Mouse (Mus musculus): ENCODE measurements around the gene Pla2g4d. TPM values are rescaled to one million over a fixed set of nuclear protein-coding genes. Genes with fewer than 3 reads are reported as not detected.

Pla2g4d gene
- polyA plus RNA-seq, 1 experiment from 2014 or later = 0.05 TPM

DNA sequence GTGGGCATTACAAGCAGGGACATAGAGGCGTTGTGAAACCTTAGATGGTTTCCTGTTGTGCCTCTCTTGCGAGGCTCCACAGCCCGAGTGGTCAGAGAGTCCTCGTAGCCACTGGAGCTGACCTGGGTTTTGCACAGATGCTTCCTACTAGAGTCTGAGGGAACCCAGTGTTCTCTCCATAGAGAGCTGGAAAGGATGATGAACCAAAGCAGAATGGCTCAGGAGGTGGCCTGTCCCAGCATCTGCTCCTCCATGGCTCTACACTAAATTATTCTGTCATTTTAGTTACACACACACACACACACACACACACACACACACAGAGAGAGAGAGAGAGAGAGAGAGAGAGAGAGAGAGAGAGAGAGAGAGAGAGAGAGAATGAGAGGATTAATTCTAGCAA lies 3.4 kb downstream of the Pla2g4d start:
- no peaks in the 10 kb centered on the region for H3K36me3 ChIP-seq
- H3K4me2 ChIP-seq = no peak overlapping the region
- WGBS = 54% methylated on average over 4 of the region's 4 CpGs
- no peak overlapping the region for H3K4me3 ChIP-seq (replicated peaks)
- ATAC-seq (replicated peaks; ENCODE audit: low FRiP score) = no peak
- no peaks in the 10 kb centered on the region for H3K9me3 ChIP-seq (replicated peaks)
- H3K27ac ChIP-seq = no peak overlapping the region
- H3K4me1 ChIP-seq = no peaks in the 10 kb centered on the region
- H3K9ac ChIP-seq = no peak overlapping the region
- H3K27me3 ChIP-seq = no peaks in the 10 kb centered on the region

DNA sequence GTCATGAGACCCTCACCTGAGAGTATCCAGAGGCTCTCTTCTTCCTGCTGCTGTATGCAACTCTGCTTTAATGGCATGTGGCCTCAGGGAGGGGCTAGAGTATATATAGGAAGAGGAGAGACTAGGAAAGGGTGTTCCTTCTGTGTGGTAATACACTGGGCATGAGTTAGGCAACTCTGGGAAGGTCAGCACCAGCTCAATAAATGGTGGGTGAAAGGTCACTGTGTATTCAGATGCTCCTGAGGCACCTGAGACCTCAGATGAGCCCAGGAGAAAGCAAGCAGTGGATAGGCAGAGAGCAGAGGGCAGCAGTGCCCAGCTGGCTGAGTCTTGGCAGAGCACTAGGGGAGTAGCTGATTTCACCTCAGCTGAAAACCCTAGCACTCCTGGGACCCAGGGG lies 4.3 kb downstream of the Pla2g4d start:
- Histone ChIP-seq H3K4me1 (no peaks in the 10 kb centered on the region), H3K4me3 (replicated peaks) (no peak overlapping the region), H3K27me3 (no peaks in the 10 kb centered on the region), H3K36me3 (no peaks in the 10 kb centered on the region), H3K9me3 (replicated peaks) (no peaks in the 10 kb centered on the region), H3K27ac (no peak overlapping the region), H3K4me2 (no peak overlapping the region), H3K9ac (no peak overlapping the region)
- no peak for ATAC-seq (replicated peaks; ENCODE audit: low FRiP score)

GRCm38 (mm10) chr2:120284094-120284493 lies 4.9 kb downstream of the Pla2g4d start:
- Histone ChIP-seq H3K4me3 (replicated peaks) (no peak overlapping the region), H3K9me3 (replicated peaks) (no peaks in the 10 kb centered on the region), H3K36me3 (no peaks in the 10 kb centered on the region), H3K4me2 (no peak overlapping the region), H3K27ac (no peak overlapping the region), H3K9ac (no peak overlapping the region), H3K4me1 (no peaks in the 10 kb centered on the region), H3K27me3 (no peaks in the 10 kb centered on the region)
- 84% methylated on average over 5 of the region's 5 CpGs for WGBS
- ATAC-seq (replicated peaks; ENCODE audit: low FRiP score) = no peak

GRCm38 (mm10) chr2:120283550-120283949 lies 5.4 kb downstream of the Pla2g4d start:
- ATAC-seq (replicated peaks; ENCODE audit: low FRiP score) = no peak
- 28% methylated on average over 6 of the region's 6 CpGs for WGBS
- H3K9ac ChIP-seq = no peak overlapping the region

DNA sequence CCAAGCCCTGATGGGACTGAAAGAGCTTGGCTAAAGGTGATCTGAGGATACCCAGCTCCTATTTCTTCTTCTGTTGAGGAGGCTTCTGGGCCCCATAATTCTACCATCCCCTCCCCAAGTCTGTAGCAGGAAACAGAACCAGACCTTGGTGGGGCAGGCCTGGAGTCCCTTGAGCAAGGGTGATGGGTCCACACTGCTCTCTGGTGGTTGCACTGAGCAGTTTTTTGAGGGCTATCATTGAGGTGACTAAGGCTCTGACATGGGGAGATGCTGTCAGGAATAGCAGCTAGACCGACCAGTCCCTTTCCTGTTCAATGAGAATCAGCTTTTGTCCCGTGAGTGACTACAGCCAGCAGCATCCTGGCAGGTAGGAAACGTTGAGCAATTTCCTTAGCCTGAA lies 7.8 kb downstream of the Pla2g4d start:
- H3K9ac ChIP-seq = no peak overlapping the region
- H3K4me2 ChIP-seq = no peak overlapping the region
- H3K4me1 ChIP-seq = no peaks in the 10 kb centered on the region
- no peaks in the 10 kb centered on the region for H3K36me3 ChIP-seq
- no peak overlapping the region for H3K4me3 ChIP-seq (replicated peaks)
- no peaks in the 10 kb centered on the region for H3K27me3 ChIP-seq
- WGBS = 52% methylated on average over 3 of the region's 3 CpGs
- no peak for ATAC-seq (replicated peaks; ENCODE audit: low FRiP score)
- H3K9me3 ChIP-seq (replicated peaks) = no peaks in the 10 kb centered on the region
- H3K27ac ChIP-seq = no peak overlapping the region

More at GRCm38 (mm10) chr2:120283550-120283949, 5.4 kb downstream of the Pla2g4d start:
- Histone ChIP-seq H3K4me3 (replicated peaks) (no peak overlapping the region), H3K4me2 (no peak overlapping the region), H3K4me1 (no peaks in the 10 kb centered on the region), H3K27ac (no peak overlapping the region), H3K36me3 (no peaks in the 10 kb centered on the region), H3K27me3 (no peaks in the 10 kb centered on the region), H3K9me3 (replicated peaks) (no peaks in the 10 kb centered on the region)

DNA sequence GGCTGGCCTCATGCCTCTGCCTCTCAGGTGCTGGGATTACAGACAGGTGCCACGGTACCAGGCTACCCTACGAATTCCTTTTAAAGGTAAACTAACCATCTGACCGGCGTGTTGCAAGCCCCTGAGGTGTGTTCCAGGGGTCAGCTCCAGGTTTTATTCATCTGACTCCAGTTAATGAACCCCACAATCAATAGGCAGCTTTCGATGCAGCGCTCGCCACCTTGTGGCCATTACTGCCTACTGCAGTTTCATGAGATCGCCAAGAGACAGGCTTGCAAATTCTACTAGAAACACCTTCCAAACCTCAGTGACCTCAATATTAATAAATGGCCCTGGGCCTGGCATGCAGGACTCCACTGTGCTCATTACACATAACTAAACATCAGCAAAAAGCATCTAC lies 9.0 kb downstream of the Pla2g4d start:
- Histone ChIP-seq H3K4me2 (no peak overlapping the region), H3K4me1 (no peaks in the 10 kb centered on the region), H3K27ac (no peak overlapping the region), H3K27me3 (no peaks in the 10 kb centered on the region), H3K9me3 (replicated peaks) (no peaks in the 10 kb centered on the region), H3K4me3 (replicated peaks) (no peak overlapping the region), H3K36me3 (no peaks in the 10 kb centered on the region), H3K9ac (no peak overlapping the region)
- 12% methylated on average over 8 of the region's 8 CpGs for WGBS
- no peak for ATAC-seq (replicated peaks; ENCODE audit: low FRiP score)

- Histone ChIP-seq H3K4me2 (no peak overlapping the region), H3K36me3 (no peaks in the 10 kb centered on the region), H3K27ac (no peak overlapping the region), H3K4me3 (replicated peaks) (no peak overlapping the region), H3K27me3 (no peaks in the 10 kb centered on the region), H3K4me1 (no peaks in the 10 kb centered on the region), H3K9ac (no peak overlapping the region), H3K9me3 (replicated peaks) (no peaks in the 10 kb centered on the region)
- ATAC-seq (replicated peaks; ENCODE audit: low FRiP score) = no peak
- 77% methylated on average over 4 of the region's 4 CpGs for WGBS
These were observed 12.0 kb downstream of the Pla2g4d start for GRCm38 (mm10) chr2:120276951-120277350.

GRCm38 (mm10) chr2:120268635-120269034 lies 20.4 kb downstream of the Pla2g4d start:
- ATAC-seq (replicated peaks; ENCODE audit: low FRiP score) = peak; percentile 76; the same call in 1 of the 2 replicates

DNA sequence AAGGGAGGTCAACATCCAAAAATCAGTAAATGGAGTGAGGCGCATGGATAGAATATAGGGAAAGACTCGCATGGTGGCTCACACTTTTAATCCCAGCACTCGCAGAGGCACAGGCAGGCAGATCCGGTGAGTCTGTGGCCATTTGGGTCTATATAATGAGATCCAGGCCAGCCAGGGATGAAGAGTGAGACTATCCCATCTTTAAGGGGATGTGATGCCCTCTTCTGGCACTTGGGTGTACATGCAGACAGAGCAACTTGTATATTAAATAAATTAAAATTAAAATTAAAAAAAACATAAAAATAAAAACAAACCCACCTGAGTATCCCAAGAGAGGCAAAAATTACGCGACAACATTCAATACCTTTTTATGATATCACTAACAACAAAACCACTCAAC lies 23.5 kb downstream of the Pla2g4d start:
- H3K9me3 ChIP-seq (replicated peaks) = no peaks in the 10 kb centered on the region
- H3K4me3 ChIP-seq (replicated peaks) = no peak overlapping the region
- no peak overlapping the region for H3K9ac ChIP-seq
- H3K36me3 ChIP-seq = no peaks in the 10 kb centered on the region
- H3K4me2 ChIP-seq = no peak overlapping the region
- H3K27ac ChIP-seq = no peak overlapping the region
- WGBS = 73% methylated on average over 6 of the region's 6 CpGs
- H3K4me1 ChIP-seq = 0 out of 2 replicates have a peak, but pooled peaks cover 6% of the 10 kb centered on the region
- H3K27me3 ChIP-seq = peaks cover 3% of the 10 kb centered on the region; the same call in 1 of the 2 replicates
- no peak for ATAC-seq (replicated peaks; ENCODE audit: low FRiP score)

More at GRCm38 (mm10) chr2:120268635-120269034, 20.4 kb downstream of the Pla2g4d start:
- WGBS = under 1% methylated on average over 9 of the region's 9 CpGs
- H3K4me2 ChIP-seq = peak overlapping the region; percentile 51
- H3K9ac ChIP-seq = no peak overlapping the region
- no peak overlapping the region for H3K27ac ChIP-seq
- peak overlapping the region; percentile 17 for H3K4me3 ChIP-seq (replicated peaks)
- peaks cover 3% of the 10 kb centered on the region; the same call in 1 of the 2 replicates for H3K27me3 ChIP-seq
- 0 out of 2 replicates have a peak, but pooled peaks cover 6% of the 10 kb centered on the region for H3K4me1 ChIP-seq
- no peaks in the 10 kb centered on the region for H3K36me3 ChIP-seq
- no peaks in the 10 kb centered on the region for H3K9me3 ChIP-seq (replicated peaks)

GRCm38 (mm10) chr2:120264858-120265257 lies 24.1 kb downstream of the Pla2g4d start:
- H3K27me3 ChIP-seq = peaks cover 3% of the 10 kb centered on the region; the same call in 1 of the 2 replicates
- no peak overlapping the region for H3K4me3 ChIP-seq (replicated peaks)
- no peak overlapping the region for H3K27ac ChIP-seq
- H3K36me3 ChIP-seq = no peaks in the 10 kb centered on the region
- 0 out of 2 replicates have a peak, but pooled peaks cover 6% of the 10 kb centered on the region for H3K4me1 ChIP-seq
- no peak overlapping the region for H3K9ac ChIP-seq
- H3K9me3 ChIP-seq (replicated peaks) = no peaks in the 10 kb centered on the region
- ATAC-seq (replicated peaks; ENCODE audit: low FRiP score) = no peak
- H3K4me2 ChIP-seq = no peak overlapping the region
- 63% methylated on average over 10 of the region's 10 CpGs for WGBS

DNA sequence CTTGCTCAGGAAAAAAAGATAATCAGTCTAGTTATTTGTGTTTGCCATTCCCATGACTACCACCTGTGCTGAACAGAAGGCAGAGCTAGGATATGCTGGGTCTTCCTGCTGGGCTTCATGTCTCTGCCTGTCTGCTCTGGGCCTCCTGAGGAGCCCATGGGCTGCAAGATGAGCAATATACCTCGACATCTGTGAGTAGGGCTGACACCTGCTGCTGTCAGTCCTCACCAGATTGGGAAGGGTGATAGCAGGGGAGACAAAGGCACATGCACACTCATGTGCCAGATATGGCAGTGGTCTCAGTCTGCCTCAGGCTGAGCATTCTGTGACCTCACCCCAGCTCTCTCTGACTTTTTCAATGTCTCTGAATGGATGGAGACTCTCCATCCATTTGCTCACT lies 26.1 kb downstream of the Pla2g4d start:
- Histone ChIP-seq H3K9me3 (replicated peaks) (no peaks in the 10 kb centered on the region), H3K4me3 (replicated peaks) (no peak overlapping the region), H3K4me2 (no peak overlapping the region), H3K36me3 (no peaks in the 10 kb centered on the region), H3K27ac (no peak overlapping the region), H3K9ac (no peak overlapping the region), H3K4me1 (no peaks in the 10 kb centered on the region), H3K27me3 (no peaks in the 10 kb centered on the region)
- no peak for ATAC-seq (replicated peaks; ENCODE audit: low FRiP score)
- 45% methylated on average over 1 of the region's 1 CpGs for WGBS

GRCm38 (mm10) chr2:120261346-120261745 lies 27.7 kb downstream of the Pla2g4d start:
- WGBS = 67% methylated on average over 3 of the region's 3 CpGs
- no peaks in the 10 kb centered on the region for H3K9me3 ChIP-seq (replicated peaks)
- H3K27me3 ChIP-seq = no peaks in the 10 kb centered on the region
- H3K4me3 ChIP-seq (replicated peaks) = no peak overlapping the region
- H3K4me1 ChIP-seq = no peaks in the 10 kb centered on the region
- H3K4me2 ChIP-seq = no peak overlapping the region
- no peak overlapping the region for H3K9ac ChIP-seq
- H3K27ac ChIP-seq = no peak overlapping the region
- ATAC-seq (replicated peaks; ENCODE audit: low FRiP score) = no peak
- H3K36me3 ChIP-seq = no peaks in the 10 kb centered on the region

DNA sequence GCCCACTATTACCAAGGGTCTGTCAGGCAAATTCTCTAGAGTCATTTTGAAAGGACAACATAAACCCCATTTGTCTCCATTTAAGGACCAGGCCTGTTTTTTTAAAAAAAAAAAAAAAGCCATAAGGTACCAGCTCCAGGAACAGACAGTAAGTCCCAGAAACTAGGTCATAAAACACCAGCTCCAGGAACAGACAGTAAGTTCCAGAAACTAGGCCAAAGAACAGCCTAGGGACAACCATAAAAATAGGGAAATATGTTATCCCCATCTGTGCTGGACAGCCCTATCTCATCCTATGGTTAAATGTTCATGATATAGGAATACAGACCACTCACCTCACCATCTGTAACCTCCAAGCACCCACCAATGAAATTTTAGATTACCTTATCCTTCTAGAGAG lies 32.7 kb downstream of the Pla2g4d start:
- ATAC-seq (replicated peaks; ENCODE audit: low FRiP score) = no peak

More for the DNA sequence above, 32.7 kb downstream of the Pla2g4d start:
- H3K4me1 ChIP-seq = no peaks in the 10 kb centered on the region
- H3K4me2 ChIP-seq = no peak overlapping the region
- no peaks in the 10 kb centered on the region for H3K9me3 ChIP-seq (replicated peaks)
- no peaks in the 10 kb centered on the region for H3K36me3 ChIP-seq
- H3K9ac ChIP-seq = no peak overlapping the region
- H3K27me3 ChIP-seq = no peaks in the 10 kb centered on the region
- H3K4me3 ChIP-seq (replicated peaks) = no peak overlapping the region
- no peak overlapping the region for H3K27ac ChIP-seq

Measured in kidney, embryonic 15.5 days (tissue).